Mouse (Mus musculus): ENCODE data around the gene Cmc2.
A peak's percentile ranks its signal among the peaks of the same experiment; 100 is the strongest.

Gene Cmc2

DNA sequence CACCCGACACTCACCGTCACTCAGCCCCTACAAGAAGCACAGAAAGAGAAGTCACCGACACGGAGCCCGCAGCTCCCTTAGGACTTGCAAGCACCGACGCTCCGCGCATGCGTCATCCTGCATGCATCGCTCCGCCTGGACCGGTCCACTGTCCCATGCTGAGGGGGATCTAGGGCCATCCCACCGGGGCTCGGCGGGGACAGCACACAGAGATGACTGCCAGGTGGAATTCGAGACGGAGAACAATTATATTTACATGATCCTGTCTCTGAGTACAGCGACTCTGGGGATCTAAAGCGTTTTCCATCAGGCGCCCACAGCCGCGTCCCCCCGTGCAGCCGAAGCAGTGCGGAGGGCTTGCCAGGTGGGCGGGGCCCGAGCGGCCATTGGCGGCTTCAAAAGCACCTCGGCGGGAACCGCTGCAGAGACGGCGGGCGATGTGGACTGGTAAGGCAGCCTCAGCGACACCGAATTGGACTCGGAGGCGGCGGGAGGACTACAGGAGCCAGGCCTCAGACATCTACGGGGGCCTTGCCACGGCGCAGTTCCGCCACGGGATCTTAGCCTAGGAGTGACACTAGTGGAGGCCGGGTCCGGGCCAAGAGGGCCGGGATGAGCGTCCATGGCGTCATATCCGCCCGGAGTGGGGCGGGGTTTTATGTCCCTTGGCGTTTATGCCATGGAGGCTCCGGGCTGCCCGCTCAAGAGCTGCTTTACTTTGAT is at the start of gene Cmc2, which contains the start of gene Cenpn:
Cmc2 (minus strand) TSS at position 119 of the 723 bp plus-strand sequence.
Cenpn (plus strand) TSS at position 394 of the 723 bp plus-strand sequence.
- DNase-seq (ENCODE audit: low spot score), result peak; percentile 98

DNA sequence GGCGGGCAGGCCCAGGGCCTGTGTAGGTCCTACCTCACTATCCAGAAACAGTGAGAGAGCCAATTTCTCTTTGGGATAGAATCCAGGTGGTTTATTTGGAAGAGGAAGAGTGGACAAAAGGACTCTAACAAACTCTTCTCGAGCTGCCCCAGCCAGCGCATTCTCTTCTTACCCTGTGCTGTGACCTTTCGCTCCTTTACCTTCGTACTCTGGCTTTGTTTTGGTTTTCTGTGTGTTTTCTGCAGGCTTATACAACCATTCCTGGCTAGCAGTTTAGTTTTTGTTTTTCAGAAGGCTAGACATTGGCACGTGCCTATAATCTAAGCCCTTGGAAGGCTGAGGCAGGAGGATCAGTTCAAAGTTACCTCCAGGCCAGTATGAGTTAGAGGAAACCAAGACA is 48.3 kb upstream of the Cmc2 start:
- no peak for DNase-seq (ENCODE audit: low spot score)

DNA sequence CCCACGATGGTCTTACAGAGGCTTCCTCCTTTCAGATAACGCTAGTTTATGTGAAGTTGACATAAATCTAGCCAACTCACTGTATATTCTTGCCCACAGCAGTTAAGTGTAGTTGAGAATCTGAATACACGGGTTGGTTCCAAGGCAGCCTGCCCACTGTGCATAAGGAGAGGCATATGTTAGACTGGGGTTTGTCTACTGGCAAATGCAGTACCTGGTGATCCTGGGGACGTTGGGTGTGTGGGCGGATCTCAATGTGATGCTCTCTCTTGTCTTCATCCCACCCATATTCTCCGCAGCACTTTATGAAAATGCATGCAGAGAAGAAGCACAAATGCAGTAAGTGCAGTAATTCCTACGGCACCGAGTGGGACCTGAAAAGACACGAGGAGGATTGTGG is 33.2 kb upstream of the Cmc2 start:
- no peak for DNase-seq (ENCODE audit: low spot score)

DNA sequence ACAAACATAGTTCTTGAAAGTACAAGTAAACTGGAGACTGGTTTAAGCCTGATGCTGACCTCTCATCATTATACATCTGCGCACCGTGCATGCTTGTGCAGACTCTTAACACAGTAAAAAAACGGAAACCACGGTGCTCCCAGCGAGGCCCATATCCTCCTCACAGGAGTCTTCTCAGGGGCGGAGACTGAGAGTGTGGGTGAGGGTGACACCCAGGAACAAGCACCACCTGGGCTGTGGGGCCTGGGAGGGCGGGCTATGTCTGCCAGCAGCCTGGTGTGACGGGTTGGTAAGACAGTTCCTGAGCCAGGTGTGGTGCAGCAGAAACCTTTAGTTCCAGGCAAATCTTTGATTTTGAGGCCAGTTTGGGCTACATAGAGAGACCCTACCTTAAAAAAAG is 31.2 kb upstream of the Cmc2 start:
- DNase-seq (ENCODE audit: low spot score), result no peak

DNA sequence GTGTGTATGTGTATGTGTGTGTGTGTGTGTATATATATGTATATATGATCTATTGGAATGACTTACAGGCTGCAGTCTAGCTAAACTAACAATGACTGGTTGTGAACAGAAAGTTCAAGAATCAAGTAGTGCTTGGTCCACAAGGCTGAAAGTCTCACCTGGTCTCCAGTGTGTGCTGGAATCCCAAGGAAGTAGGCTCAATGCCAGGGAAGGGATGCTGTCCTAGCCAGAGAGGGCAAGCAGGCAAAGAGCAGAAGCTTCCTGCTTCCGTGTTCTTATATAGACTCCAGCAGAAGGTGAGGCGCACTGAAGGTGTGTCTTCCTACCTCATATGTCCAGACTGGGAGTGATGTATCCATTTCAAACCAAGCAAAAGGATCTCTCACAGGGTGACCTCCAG is 30.5 kb upstream of the Cmc2 start:
- DNase-seq (ENCODE audit: low spot score), result no peak

DNA sequence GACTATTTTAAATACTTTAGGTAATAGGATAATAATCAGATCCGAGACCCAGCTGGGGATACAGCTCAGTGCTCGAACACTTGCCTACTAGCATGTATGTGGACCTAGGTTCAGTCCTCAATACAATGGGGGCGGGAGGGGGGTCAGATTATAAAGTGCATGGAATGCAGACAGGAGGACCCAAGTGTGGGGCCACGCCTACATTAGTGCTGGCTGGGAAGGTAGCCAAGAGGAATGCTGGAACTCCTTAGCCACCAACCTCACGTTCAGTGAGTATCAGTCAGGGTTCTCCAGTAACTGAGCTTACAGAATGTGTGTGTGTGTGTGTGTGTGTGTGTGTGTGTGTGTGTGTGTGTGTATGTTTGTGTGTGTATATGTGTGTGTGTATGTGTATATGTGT is 30.1 kb upstream of the Cmc2 start:
- DNase-seq (ENCODE audit: low spot score), result no peak

DNA sequence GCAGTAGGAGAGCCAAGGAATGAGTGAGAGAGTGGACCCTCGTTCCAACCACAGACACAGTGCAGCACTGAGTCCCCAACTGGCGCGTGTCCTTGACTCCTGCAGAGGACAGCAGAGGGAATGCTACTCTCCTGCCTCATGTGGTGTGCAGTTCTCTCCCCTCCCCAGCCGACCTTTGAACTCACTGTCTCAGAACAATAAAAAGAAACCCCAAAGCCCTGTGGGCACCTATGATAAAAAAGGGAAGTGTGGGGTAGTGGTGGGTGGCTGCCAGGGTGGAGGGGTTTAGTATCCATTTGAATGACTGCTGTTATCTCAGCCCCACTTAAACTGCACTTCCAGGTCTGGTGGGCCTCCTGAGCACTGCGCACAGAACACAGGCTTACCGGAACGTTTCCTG is 26.3 kb upstream of the Cmc2 start:
- DNase-seq (ENCODE audit: low spot score), result no peak

DNA sequence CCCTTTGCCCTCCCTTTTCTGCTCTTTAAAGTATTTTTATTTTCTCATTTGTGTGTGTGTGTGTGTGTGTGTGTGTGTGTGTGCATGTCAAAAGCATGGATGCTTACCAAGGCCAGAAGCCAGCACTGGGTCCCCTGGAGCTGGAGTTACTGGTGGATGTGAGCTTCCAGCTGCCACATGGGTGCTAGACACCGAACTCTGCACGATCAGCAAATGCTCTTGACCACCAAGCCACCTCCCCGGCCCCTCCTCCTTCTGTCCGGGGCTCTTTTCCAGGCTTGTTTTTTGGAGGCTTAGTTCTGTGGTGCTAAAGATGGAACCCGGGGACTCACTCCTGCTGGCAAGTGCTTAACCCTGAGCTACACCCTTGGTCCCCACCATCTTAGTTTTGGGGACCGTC is 25.6 kb upstream of the Cmc2 start:
- DNase-seq (ENCODE audit: low spot score), result no peak

DNA sequence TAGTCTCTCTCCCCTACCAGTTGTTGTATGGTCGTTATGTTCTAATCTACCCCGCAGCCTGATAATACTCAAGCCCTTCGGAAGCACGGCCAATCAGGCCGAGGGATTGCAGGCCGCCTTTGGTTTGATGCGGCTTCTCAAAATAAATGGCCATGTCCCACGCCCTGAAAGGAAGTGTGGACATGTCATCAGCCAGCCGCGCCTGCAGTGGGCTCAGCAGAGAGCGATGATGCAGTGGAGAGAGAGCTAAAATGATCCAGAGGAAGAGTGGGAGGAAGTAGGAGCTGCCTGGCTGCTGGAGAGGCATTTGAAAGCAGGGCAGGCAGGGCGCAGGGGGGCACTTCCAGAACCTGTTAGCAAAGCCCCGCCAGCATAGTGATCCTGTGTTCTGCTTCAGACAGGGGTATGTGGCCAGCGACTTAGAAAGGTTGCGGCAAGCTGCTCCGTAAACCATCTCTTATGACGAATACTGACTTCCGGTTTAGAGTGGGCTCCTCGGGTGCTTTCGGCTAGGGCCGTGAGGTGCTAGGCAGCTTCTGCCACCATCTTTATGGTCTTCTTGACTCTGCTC is 25.1 kb upstream of the Cmc2 start:
- no peak for DNase-seq (ENCODE audit: low spot score)

DNA sequence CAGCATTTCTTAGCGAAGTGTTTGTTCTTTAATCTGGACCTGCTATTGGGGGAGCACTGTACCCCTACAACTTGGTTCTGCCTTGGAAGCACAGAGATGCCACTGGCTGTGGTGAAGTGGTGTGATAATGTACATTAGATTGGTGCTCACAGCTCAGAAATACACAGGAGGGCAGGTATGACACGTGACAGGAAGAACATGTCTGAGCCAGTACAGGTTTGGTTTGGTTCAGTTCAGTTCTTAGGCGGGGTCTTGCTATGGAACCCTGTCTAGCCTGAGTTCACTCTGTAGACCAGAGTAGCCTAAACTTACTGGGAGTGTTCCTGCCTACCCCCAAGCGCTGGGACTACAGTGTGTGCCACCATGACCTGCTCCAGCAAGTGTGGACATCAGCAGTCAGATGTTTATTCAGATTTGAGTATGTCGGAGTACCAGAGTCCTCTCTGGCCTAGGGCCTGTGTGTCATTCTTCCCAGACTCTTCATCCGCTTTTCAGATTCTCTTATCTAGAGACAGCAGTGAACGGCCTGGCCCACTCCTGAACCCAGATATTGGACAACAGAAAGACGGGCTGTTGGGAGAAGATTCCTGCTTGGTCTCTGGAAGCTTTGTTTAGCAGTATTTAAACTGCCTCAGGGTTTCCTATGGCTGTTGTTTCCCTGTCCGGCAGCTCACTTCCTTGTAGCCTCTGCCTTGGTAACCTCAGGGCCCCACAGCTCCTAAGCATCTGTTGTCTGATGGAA is 24.1 kb upstream of the Cmc2 start:
- DNase-seq (ENCODE audit: low spot score), result no peak

DNA sequence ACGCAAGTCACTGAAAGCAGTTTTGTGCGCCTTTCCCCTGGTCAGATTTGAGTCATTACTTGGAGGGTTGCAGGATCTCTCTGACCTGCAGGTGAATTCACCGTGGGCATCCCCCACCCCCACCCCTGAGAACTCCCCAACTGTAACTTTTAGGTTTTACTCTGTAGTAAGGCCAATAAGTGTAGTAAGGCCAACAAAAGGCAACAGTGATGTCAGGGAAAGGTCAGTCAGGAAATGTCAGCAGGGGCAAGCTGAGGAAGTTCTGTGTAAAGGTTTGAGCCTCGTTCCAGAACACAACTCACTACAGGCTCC is 23.1 kb upstream of the Cmc2 start:
- DNase-seq (ENCODE audit: low spot score), result no peak

DNA sequence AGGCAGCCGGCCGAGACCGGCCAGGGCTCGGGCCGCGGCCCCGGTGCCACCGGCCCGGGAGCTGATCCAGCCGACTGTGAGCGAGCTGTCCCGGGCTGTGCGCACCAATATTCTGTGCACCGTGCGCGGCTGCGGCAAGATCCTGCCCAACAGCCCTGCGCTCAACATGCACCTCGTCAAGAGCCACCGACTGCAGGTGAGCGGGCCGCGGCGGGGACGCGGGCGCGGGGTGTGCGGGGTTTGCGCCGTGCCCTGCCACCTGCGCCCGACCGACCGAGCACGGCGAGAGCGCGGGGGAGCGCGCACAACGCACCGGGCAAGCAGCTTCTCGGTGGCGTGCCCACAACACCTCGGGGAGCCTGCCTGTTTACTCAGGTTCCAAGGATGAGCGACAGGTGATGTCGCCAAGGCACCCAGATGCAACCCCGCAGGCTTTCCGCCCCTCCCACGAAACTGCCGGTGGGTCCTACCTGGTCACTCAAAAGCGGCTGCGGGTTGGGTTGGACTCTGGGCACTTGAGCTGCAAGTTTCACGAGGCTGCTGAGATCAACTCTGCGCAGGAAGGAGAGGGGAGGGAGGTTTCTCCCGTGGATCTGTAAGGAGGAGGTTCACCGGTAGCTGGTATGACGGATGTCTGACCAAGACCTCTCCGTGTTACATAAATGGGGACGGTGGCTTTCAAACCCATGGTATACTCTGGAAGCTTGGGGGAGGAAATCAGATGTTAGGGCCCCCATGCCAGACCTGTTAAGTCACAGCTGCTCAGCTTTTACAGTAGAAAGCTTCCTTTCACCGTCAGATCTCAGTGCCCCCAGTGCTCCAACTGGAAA is 22.5 kb upstream of the Cmc2 start:
- DNase-seq (ENCODE audit: low spot score), result peak; percentile 11

DNA sequence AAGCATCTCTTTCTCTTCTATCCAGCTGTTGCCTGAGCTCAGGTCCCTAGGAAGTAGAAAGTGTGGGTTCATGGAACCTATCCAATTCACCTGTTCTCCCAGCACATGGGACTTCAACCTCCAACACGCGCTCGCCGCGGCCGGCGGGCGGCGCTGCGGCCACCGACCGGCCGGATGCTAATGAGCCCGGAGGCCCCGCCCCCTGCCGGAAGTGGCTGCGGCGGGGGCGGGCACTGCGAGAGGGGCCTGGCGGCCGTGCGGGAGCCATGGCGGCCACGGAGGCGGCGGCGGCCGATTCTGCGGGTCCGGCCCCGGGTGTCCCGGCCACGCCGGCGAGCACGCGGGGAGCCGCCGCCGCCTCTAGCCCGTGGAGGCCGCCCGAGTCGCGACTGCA is 21.9 kb upstream of the Cmc2 start, which contains the start of gene Atmin:
Atmin (plus strand) TSS at position 233 of the 394 bp plus-strand sequence.
- DNase-seq (ENCODE audit: low spot score), result peak; percentile 75

DNA sequence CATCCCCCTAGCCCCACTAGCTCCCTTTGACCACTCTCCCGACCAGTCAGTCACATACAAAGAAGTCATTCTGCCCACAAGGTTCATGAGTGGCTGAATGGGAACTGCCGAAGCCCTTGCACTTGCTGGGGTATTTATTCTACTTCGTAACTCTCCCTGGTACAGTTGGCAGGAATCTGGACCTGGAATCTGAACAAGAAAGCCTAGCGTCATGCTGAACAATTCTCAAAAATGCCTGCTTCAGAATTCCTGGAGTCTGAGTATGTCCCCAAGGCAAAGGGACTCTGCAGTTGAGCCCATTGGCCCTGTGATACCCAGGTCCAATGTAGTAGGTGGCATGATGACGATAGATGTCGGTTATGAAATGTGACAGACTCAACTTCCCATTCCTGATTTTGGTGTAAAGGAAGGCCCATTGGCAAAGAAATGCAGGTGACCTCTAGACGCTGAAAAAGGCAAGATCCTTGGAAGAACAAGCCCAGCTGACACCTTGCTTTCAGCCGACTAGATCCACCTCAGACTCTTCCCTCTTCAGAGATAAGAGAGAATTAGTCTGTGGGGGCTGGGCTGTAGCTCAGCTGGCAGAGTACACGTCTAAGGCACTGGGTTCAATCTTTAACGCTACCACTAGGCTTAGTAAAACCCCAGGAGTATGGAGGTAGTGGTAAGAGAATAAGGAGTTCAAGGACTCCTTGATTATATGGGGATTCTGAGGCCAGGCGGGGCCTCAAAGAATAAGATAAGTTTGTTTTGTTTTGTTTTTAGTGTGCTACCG is 21.2 kb upstream of the Cmc2 start:
- no peak for DNase-seq (ENCODE audit: low spot score)

DNA sequence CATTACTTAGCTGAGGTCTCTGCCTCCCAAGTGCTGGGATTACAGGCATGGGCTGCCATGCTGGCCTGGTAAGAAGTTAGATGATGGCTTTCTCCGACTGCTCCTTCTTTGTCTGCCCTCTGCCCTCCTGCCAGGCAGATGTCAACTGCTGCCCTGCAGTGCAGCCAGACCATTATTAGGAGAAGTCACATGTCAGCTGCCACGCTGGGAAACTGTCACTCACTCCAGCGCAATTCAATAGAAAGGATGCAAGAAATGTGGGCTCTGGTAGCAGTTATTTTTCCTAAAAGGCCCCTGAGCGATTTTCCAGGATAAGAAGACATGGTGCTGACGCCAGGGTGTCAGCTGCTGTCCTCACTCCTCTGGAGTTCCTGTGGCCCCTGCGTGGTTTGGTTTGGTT is 14.3 kb upstream of the Cmc2 start:
- DNase-seq (ENCODE audit: low spot score), result peak; percentile 11

DNA sequence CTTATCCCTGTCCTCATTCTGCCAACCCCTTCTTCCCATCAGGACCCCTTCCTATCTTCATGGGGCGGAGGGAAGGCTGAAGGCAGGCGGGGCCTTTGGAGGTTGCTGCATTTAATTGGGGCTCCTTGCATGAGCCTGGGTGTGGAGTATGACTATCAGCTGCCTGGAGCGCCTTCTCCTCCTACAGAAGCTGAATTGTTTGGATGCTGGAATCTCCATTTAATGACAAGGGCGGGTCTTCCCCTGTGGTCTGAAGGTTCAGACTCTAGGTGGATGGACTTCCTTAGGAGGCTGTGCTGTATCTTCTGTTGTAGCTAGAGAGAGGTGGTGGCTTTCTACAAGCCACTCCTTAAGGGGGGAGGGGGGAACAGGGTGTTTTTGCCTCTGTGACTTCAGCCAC is 13.7 kb upstream of the Cmc2 start:
- no peak for DNase-seq (ENCODE audit: low spot score)

DNA sequence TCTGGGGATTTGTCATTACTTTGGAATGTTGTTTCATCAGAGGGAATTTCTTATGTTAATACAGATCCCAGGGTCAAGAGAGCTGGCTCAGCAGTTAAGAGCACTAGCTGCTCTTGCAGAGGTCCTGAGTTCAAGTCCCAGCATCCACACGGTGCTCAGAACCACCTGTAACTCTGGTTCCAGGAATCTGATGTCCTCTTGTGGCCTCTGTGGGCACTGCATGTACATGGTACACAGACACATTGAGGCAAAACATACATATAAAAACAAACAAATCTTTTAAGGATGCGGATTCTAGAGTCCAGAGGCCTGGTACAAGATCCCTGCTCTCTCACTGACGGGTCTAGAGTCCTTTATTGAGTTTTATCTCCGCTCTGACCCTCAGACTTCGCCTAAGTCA is 7.3 kb upstream of the Cmc2 start:
- no peak for DNase-seq (ENCODE audit: low spot score)

DNA sequence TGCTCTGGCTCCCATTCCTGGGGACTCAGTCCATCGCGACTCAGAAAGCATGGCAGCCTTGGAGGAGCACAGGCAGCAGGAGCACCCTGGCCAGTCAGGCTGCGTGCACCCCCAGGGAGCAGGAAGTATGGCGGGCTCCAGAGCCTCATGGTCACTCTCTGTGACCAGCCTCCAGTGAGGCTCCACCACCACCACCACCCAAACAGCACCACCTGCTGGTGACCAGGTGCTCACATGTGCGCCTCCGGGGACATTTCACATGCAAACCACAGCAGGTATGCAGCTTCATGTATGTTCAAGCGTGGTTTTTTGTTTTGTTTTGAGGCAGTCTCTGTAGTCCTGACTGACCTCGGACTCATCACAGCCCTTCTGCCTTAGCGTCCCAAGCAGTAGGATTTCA is 6.6 kb upstream of the Cmc2 start:
- DNase-seq (ENCODE audit: low spot score), result peak; percentile 59

DNA sequence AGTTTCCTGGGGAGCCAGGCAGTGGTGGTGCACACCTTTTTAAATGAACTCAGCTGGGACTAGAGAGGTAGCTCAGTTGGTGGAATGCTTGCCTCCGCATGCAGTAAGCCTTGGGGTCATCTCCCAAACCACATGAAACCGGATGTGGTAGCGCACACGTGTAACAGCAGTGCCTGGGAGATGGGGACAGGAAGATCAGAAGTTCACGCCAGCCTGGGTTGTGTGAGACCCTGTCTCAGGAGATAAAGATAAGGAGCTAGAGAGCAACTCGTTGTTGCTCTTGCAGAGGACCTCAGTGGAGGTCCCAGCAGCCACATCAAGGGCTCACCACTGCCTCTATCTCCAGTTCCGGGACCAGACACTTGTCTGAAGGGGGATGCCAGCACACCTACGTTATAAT is 2.3 kb upstream of the Cmc2 start:
- DNase-seq (ENCODE audit: low spot score), result no peak

DNA sequence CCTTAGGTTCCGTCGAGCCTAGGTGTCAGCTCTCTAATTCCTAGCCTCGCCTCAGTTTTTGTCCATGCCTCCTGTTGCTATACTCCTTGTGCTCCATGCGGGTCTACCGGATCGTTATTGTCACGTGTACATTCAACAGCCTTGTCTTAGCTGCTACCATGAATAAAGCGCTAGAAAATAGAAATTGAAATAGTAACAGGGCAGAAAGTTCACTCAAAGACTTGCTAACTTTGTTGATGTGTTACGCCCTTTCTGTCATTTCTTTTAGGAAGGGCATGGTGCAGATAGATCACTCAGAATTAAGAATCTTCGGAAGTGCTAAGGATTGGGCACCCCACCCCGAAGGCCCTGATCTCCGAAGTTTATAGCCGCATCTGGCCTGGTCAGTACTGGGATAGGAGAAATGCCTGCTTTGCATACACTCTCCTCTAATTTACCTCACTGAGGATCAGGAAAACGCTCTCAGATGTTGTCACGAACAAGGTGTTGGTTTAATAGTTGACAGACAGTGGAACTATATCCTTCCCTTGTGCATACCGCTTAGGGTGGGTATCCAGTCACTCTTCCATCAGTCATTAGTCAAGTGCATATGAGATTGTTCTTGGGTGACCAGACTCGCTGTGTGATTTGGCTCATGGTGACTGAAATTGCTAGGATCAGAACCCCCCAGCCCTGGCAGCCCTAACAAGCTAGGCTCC is 954 bp upstream of the Cmc2 start:
- no peak for DNase-seq (ENCODE audit: low spot score)

DNA sequence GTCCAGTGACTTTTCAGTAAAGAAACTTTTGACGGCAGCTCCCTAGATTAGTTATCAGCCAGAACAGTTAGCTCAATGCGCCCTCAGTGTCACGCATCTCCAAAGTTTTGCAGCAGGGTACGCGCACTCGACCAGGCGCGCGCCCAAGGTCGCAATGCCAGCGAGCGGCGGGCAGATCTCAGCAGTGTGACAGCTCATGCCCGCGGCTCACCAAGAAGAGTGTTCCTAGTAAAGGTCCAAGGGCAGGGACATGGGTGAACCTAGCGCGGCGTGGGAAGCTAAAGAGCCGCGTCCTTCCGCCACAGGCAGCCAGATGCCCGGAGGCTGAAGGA is 284 bp downstream of the Cmc2 start:
- no peak for DNase-seq (ENCODE audit: low spot score)

Data from embryo, embryonic 10 days (tissue).